Mouse (Mus musculus) WW6 (cell line): Measurements from ENCODE around the gene Elac2.

ENCODE experiments used
- DNase-seq: peaks from one replicate; pipeline ENCODE4 v3.0.0-alpha.2; 2013; ENCODE audit warnings: low read depth, low spot score

The Elac2 gene

GRCm38 (mm10) chr11:65020744-65021143, 41.9 kb downstream of the Elac2 start:
- no peak for DNase-seq

- no peak for DNase-seq
These were observed 43.9 kb downstream of the Elac2 start for GRCm38 (mm10) chr11:65022771-65023170.

DNA sequence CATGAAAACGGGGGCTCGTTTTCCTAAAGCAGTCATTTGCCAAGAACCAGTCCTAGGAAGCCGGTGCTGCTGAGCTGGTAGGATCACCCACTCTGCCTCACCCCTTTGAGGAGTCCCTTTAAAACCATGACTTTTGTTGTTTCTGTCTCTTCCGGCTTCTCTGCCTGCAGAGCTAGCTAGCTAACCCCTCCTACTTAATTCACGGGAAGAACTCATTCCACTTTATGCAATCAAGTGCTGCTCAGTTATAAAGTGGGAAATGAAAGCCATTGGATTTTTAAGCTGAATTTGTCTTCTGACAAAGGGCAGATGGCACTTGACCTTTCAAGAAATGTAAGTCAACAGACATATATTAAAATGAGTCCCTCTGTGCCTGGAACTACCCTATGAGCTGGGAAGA, 49.2 kb downstream of the Elac2 start:
- DNase-seq: no peak

GRCm38 (mm10) chr11:65030201-65030600, 51.4 kb downstream of the Elac2 start:
- no peak for DNase-seq

DNA sequence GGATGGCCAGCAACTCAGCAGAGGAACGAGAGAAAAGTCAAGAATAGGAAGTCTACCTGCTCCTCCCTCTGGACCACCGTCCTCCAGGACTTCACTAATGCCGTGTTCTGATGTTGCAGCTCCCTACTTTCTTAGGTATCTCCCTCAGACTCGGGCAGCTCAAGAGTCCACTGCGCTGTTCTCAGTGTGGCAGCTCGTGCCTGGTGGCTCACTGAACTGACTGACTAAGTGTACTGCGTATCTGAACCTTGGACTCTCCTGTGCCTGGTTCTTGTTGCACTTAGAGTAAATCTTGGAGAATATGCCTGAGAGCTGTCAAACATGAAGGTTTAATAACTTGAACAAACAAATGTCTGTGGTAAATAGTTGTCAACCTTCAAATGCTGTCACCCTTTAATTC, 53.4 kb downstream of the Elac2 start:
- DNase-seq: no peak

DNA sequence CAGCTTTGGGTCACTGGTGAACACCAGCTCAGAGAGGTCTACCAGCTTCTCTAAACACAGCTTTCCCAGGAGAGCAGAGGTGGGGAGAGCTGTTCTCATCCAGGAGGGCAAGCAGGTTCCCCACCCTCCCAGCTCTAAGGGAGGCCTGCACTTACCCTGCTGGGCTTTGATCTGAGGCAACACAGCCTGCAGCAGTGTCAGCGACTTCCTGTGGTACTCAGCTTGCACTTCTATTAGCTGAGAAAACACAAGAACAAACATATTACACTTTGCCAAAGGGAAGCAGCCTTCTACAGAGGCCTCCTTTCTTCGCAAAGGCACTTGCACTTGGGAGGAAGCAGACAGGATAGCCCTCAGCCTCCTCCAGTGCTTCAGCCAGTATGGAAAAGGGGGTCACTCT, 60.2 kb downstream of the Elac2 start:
- no peak for DNase-seq

DNA sequence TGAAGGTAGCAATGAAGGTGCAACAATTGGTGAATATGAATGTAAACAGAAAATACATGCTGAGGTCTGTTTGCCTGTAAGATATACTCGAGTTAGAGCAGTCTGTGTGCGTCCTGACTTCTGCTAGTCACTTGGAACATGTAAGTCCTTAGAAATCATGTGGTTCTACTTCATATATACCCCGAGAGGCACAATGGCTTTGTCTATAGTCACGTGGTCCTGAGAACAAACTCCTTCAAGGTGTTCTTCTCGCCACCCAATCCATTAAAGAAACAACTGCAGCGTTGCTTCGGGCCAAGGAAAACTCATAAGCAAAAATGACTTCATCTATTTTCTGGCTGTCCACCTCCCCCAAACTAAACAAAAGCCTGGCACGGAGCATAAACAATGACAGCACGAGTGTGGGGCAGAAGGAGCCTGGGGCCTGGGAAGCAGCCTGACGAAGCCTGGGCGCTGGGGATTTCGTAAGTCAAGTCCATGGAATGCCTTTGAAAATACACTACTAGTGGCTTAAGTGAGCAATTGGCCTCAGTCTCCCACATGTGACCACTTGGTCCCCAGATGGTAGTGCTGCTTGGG, 60.8 kb downstream of the Elac2 start:
- DNase-seq: no peak

- DNase-seq: no peak
These were observed 61.7 kb downstream of the Elac2 start for GRCm38 (mm10) chr11:65040556-65040955.

GRCm38 (mm10) chr11:65049090-65049489, 70.3 kb downstream of the Elac2 start:
- DNase-seq: no peak

GRCm38 (mm10) chr11:65050819-65051218, 72.0 kb downstream of the Elac2 start:
- no peak for DNase-seq
